Mouse (Mus musculus) ES-Bruce4 (cell line): ENCODE data around the gene Treh.

Source experiments
- EP300 ChIP-seq: IDR thresholded peaks from 2 replicates; pipeline ENCODE4 v1.6.1; 2011; ENCODE audit warnings: low read depth, low read length; ENCODE audit not compliant: insufficient read depth
- POLR2A ChIP-seq: IDR thresholded peaks from one replicate; pipeline ENCODE4 v1.8.1; 2011; ENCODE audit warnings: low read length; ENCODE audit not compliant: insufficient read depth

DNA sequence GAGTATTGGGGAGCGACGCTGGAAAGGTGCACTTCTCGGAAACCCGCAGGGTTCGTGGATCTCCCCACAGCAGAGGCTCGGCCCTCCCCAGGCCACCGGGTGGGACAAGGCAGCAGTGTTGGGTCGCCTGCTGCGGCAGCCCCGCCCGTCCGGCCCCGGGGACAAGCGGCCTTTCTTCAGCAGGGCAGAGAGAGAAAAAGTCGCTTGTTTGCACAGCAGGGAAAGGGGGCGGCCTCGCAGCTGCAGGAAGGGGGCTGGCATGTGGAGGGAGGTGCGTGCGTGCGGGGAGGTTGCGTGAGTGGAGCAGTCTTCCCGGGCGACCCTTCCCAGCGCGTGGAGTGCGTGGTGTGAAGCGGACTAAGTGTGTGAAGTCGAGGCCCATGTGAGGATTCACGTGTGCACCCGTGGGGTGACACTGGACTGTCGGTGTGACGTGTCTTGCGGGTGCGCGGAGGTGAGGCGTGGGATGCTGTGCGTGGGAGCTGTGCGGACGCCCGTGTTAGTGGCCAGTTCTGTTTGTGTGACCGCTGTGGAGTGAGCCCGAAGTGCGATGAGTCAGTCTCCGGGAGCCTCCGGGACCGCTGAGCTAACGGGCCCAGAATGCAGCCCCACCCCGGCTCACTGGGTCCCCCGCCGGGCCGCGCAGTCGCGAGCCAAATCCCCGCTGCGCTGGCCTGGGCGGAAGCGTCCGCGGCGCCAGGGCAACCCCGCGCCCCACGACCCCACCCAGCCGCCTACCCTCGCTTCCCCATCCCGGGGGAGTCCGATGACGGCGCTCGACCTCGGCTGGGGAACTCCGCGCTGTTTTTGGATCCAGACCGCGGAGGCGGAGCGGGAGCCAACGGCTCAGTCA is 60.9 kb downstream of the Treh start:
- no peak for TF ChIP-seq POLR2A
- TF ChIP-seq EP300: no peak
